ENCODE assay signal across 16 mouse cellular contexts in the genomic region with DNA sequence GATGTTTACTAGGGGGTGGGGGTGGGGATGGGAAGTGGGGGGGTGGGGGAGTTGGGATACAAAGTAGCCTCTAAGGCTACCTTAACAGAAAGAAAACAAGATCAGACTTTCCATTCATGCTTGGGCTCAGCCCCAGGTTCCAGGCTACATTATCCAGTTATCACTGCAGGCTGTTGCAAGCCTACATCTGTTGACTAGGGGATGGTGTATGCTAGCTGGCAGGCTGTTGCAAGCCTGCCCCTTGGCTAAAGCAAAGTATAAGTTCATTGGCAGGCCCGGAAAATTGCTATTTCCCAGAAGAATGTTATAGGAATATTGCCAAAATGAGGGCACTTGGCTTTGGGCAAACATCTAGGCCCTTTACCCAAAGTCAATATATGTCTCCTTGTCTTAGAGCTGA. TPM values are rescaled to one million over a fixed set of nuclear protein-coding genes. Genes with fewer than 3 reads are reported as not detected.
DNase-seq lines count a peak whose midpoint lies in the region; ATAC-seq and TF ChIP-seq lines count a peak whose summit lies in the region.
"Had no signal": no experiment of that assay in that cellular context is flagged by ENCODE, and none has a peak within 500 bp of the region (broad histone marks: within the 10 kb centered on the region; RNA-seq: fewer than 3 reads in every experiment).

No protein-coding gene starts in this region.

- no peaks in the 10 kb centered on the region for H3K36me3 ChIP-seq in embryonic facial prominence, embryonic 14.5 days (ENCODE audit: control insufficient read depth, insufficient read depth, low read length)
- H3K36me3 ChIP-seq in embryonic facial prominence, embryonic 10.5 days (replicated peaks): no peaks in the 10 kb centered on the region
- no peaks in the 10 kb centered on the region for H3K36me3 ChIP-seq in hindbrain, embryonic 15.5 days
- H3K36me3 ChIP-seq in hindbrain, embryonic 13.5 days: no peaks in the 10 kb centered on the region
- no peaks in the 10 kb centered on the region for H3K36me3 ChIP-seq in lung, embryonic 16.5 days (ENCODE audit: control insufficient read depth, insufficient read depth, low read length)
- H3K36me3 ChIP-seq in lung, postnatal 0 days (ENCODE audit: insufficient read depth, low read length): no peaks in the 10 kb centered on the region
- H3K36me3 ChIP-seq: forebrain, embryonic 15.5 days; heart, embryonic 12.5 days had no signal

- ATAC-seq in embryonic facial prominence, embryonic 14.5 days (ENCODE audit: low read depth): peak; percentile 79
- ATAC-seq in hindbrain, embryonic 15.5 days (ENCODE audit: low FRiP score, low read depth): peak; percentile 86
- ATAC-seq in hindbrain, embryonic 13.5 days (ENCODE audit: low FRiP score): no peak; the same call in 1 of the 2 replicates
- 0 out of 2 replicates have a peak, but pooled peaks have one; percentile 15 for ATAC-seq in lung, embryonic 16.5 days (ENCODE audit: low read depth)
- ATAC-seq in lung, postnatal 0 days: no peak
- no peak for ATAC-seq in megakaryocyte-erythroid progenitor cell, adult 5-6 weeks (replicated peaks; ENCODE audit: low FRiP score, low TSS enrichment, poor library complexity, severe bottlenecking)
- ATAC-seq: forebrain, embryonic 15.5 days; intestine, embryonic 16.5 days had no signal

- TF ChIP-seq CTCF in lung, postnatal 0 days (IDR thresholded peaks at IDR 0.05): no peak

- H3K4me1 ChIP-seq in embryonic facial prominence, embryonic 14.5 days (ENCODE audit: control insufficient read depth, insufficient read depth, low read length): peaks cover 9% of the 10 kb centered on the region; the same call in 1 of the 2 replicates
- peaks cover 8% of the 10 kb centered on the region for H3K4me1 ChIP-seq in embryonic facial prominence, embryonic 10.5 days
- 0 out of 2 replicates have a peak, but pooled peaks cover 3% of the 10 kb centered on the region for H3K4me1 ChIP-seq in hindbrain, embryonic 15.5 days (replicated peaks)
- H3K4me1 ChIP-seq in hindbrain, embryonic 13.5 days (replicated peaks): peaks cover 3% of the 10 kb centered on the region; the same call in 1 of the 2 replicates
- H3K4me1 ChIP-seq in lung, embryonic 16.5 days (replicated peaks; ENCODE audit: control insufficient read depth, insufficient read depth, low read length): no peaks in the 10 kb centered on the region
- no peaks in the 10 kb centered on the region for H3K4me1 ChIP-seq in lung, postnatal 0 days (ENCODE audit: insufficient read depth, low read depth, low read length)
- H3K4me1 ChIP-seq: forebrain, embryonic 15.5 days; heart, embryonic 12.5 days had no signal

- H3K9ac ChIP-seq in embryonic facial prominence, embryonic 14.5 days (ENCODE audit: low read depth, low read length): no peak overlapping the region
- no peak overlapping the region for H3K9ac ChIP-seq in hindbrain, embryonic 15.5 days
- no peak overlapping the region for H3K9ac ChIP-seq in hindbrain, embryonic 13.5 days
- H3K9ac ChIP-seq in lung, embryonic 16.5 days (ENCODE audit: low read length): no peak overlapping the region
- H3K9ac ChIP-seq in lung, postnatal 0 days (replicated peaks; ENCODE audit: low read depth): no peak overlapping the region
- H3K9ac ChIP-seq: forebrain, embryonic 15.5 days; heart, embryonic 12.5 days had no signal

- no peak overlapping the region for H3K27ac ChIP-seq in embryonic facial prominence, embryonic 14.5 days (replicated peaks; ENCODE audit: low read depth, low read length)
- H3K27ac ChIP-seq in embryonic facial prominence, embryonic 10.5 days (replicated peaks): no peak overlapping the region
- H3K27ac ChIP-seq in hindbrain, embryonic 15.5 days (replicated peaks): no peak overlapping the region
- no peak overlapping the region for H3K27ac ChIP-seq in hindbrain, embryonic 13.5 days
- no peak overlapping the region for H3K27ac ChIP-seq in lung, embryonic 16.5 days (ENCODE audit: low read length)
- H3K27ac ChIP-seq in lung, postnatal 0 days (ENCODE audit: low read length): no peak overlapping the region
- H3K27ac ChIP-seq: forebrain, embryonic 15.5 days had no signal

- no peak overlapping the region for H3K4me3 ChIP-seq in embryonic facial prominence, embryonic 14.5 days (ENCODE audit: low read depth, low read length)
- H3K4me3 ChIP-seq in embryonic facial prominence, embryonic 10.5 days: no peak overlapping the region
- no peak overlapping the region for H3K4me3 ChIP-seq in hindbrain, embryonic 15.5 days
- no peak overlapping the region for H3K4me3 ChIP-seq in hindbrain, embryonic 13.5 days
- no peak overlapping the region for H3K4me3 ChIP-seq in lung, embryonic 16.5 days (ENCODE audit: low read length)
- no peak overlapping the region for H3K4me3 ChIP-seq in lung, postnatal 0 days (ENCODE audit: low read depth, low read length)
- H3K4me3 ChIP-seq: forebrain, embryonic 15.5 days; heart, embryonic 12.5 days had no signal

- H3K9me3 ChIP-seq in embryonic facial prominence, embryonic 14.5 days (ENCODE audit: control insufficient read depth, low read length): no peaks in the 10 kb centered on the region
- no peaks in the 10 kb centered on the region for H3K9me3 ChIP-seq in embryonic facial prominence, embryonic 10.5 days
- no peaks in the 10 kb centered on the region for H3K9me3 ChIP-seq in hindbrain, embryonic 15.5 days
- H3K9me3 ChIP-seq in hindbrain, embryonic 13.5 days: no peaks in the 10 kb centered on the region
- no peaks in the 10 kb centered on the region for H3K9me3 ChIP-seq in lung, embryonic 16.5 days (ENCODE audit: control insufficient read depth, low read length)
- H3K9me3 ChIP-seq in lung, postnatal 0 days (ENCODE audit: low read length): no peaks in the 10 kb centered on the region
- H3K9me3 ChIP-seq: forebrain, embryonic 15.5 days; heart, embryonic 12.5 days had no signal

- no peak for TF ChIP-seq EP300 in lung, postnatal 0 days (IDR thresholded peaks at IDR 0.05)

- H3K27me3 ChIP-seq in embryonic facial prominence, embryonic 14.5 days (replicated peaks; ENCODE audit: control insufficient read depth, insufficient read depth, low read length): no peaks in the 10 kb centered on the region
- no peaks in the 10 kb centered on the region for H3K27me3 ChIP-seq in embryonic facial prominence, embryonic 10.5 days (replicated peaks; ENCODE audit: low read depth, poor library complexity, severe bottlenecking)
- no peaks in the 10 kb centered on the region for H3K27me3 ChIP-seq in hindbrain, embryonic 15.5 days
- no peaks in the 10 kb centered on the region for H3K27me3 ChIP-seq in hindbrain, embryonic 13.5 days
- no peaks in the 10 kb centered on the region for H3K27me3 ChIP-seq in lung, embryonic 16.5 days (ENCODE audit: control insufficient read depth, insufficient read depth, low read depth, low read length)
- H3K27me3 ChIP-seq in lung, postnatal 0 days (replicated peaks; ENCODE audit: insufficient read depth, low read length): no peaks in the 10 kb centered on the region
- H3K27me3 ChIP-seq: forebrain, embryonic 15.5 days; heart, embryonic 12.5 days had no signal

- no peak overlapping the region for H3K4me2 ChIP-seq in embryonic facial prominence, embryonic 14.5 days (ENCODE audit: low read depth, low read length)
- no peak overlapping the region for H3K4me2 ChIP-seq in hindbrain, embryonic 15.5 days
- no peak overlapping the region for H3K4me2 ChIP-seq in hindbrain, embryonic 13.5 days
- no peak overlapping the region for H3K4me2 ChIP-seq in lung, embryonic 16.5 days (ENCODE audit: low read depth, low read length)
- H3K4me2 ChIP-seq in lung, postnatal 0 days (replicated peaks; ENCODE audit: low read depth, low read length): no peak overlapping the region
- H3K4me2 ChIP-seq: forebrain, embryonic 15.5 days; heart, embryonic 12.5 days had no signal

- peak; percentile 59 for DNase-seq in embryonic facial prominence, embryonic 14.5 days (ENCODE audit: low spot score)
- DNase-seq in embryonic facial prominence, embryonic 10.5 days (ENCODE audit: low spot score): no peak
- DNase-seq in lung, postnatal 0 days (ENCODE audit: low spot score): no peak
- DNase-seq: adrenal gland, postnatal 10 days; cerebellum, adult 11-12 months; cerebellum, adult 9-11 months; gastrocnemius, postnatal 14 days; heart, postnatal 36 days had no signal

- 61% methylated on average over 1 of the region's 1 CpGs for WGBS in embryonic facial prominence, embryonic 14.5 days
- 89% methylated on average over 1 of the region's 1 CpGs for WGBS in embryonic facial prominence, embryonic 10.5 days
- 70% methylated on average over 1 of the region's 1 CpGs for WGBS in hindbrain, embryonic 15.5 days
- WGBS in hindbrain, embryonic 13.5 days: 79% methylated on average over 1 of the region's 1 CpGs
- WGBS in lung, embryonic 16.5 days: 61% methylated on average over 1 of the region's 1 CpGs
- 48% methylated on average over 1 of the region's 1 CpGs for WGBS in lung, postnatal 0 days

RNA-seq across cellular contexts. Expression of a gene that starts 16.0 kb away (rescaled TPM):
- 5.2 and 5.7 TPM in 2 replicates for polyA plus RNA-seq in embryonic facial prominence, embryonic 14.5 days (2014; fragmentation: Nextera tagmentation; extraction: Ambion mirVana)
- 1.2 and 1.7 TPM in 2 replicates for polyA plus RNA-seq in embryonic facial prominence, embryonic 10.5 days (2016; fragmentation: Nextera tagmentation; extraction: Ambion mirVana)
- polyA plus RNA-seq in hindbrain, embryonic 15.5 days (2015; fragmentation: Nextera tagmentation; extraction: Ambion mirVana): 6.8 and 7.6 TPM in 2 replicates
- polyA plus RNA-seq in hindbrain, embryonic 13.5 days (2015; fragmentation: Nextera tagmentation; extraction: Ambion mirVana): 4.2 and 5.2 TPM in 2 replicates
- polyA plus RNA-seq in lung, embryonic 16.5 days (2015; fragmentation: Nextera tagmentation; extraction: Ambion mirVana): 1.5 and 2.0 TPM in 2 replicates
- polyA plus RNA-seq in lung, postnatal 0 days (2015; fragmentation: Nextera tagmentation; extraction: Ambion mirVana): 2.6 and 3.2 TPM in 2 replicates
- not detected in 2 replicates for total RNA-seq in megakaryocyte-erythroid progenitor cell, adult 5-6 weeks (2014; fragmentation: Nextera tagmentation)
- total RNA-seq in megakaryocyte-erythroid progenitor cell, adult 5-6 weeks (2017): not detected in 2 replicates
- polyA plus RNA-seq: C2C12 had no signal

Comparison
In these comparisons a context has a peak if more than half of its experiments do, and no peak if none do; other contexts are left out.
1. ATAC-seq: peak in embryonic facial prominence, embryonic 14.5 days (single experiment), hindbrain, embryonic 15.5 days (single experiment) and lung, embryonic 16.5 days (single experiment); none in hindbrain, embryonic 13.5 days (single experiment), lung, postnatal 0 days (single experiment) and megakaryocyte-erythroid progenitor cell, adult 5-6 weeks (single experiment).